Mouse (Mus musculus): Measurements from ENCODE around the gene Gimap3. TPM values are rescaled to one million over a fixed set of nuclear protein-coding genes. Genes with fewer than 3 reads are reported as not detected.

Gimap3 gene
- polyA plus RNA-seq (2015; fragmentation: Nextera tagmentation; extraction: Ambion mirVana): 0.10 TPM in 1 of 2 replicates, not detected in the other

GRCm38 (mm10) chr6:48770696-48771095, at the start of gene Gimap3:
Gene Gimap3 (minus strand): TSS chr6:48770851.

GRCm38 (mm10) chr6:48745959-48746889, 24.4 kb downstream of the Gimap3 start, which contains the start of gene Gimap5:
Gene Gimap5 (plus strand): TSS chr6:48746197.

GRCm38 (mm10) chr6:48738961-48739779, 31.5 kb downstream of the Gimap3 start, which contains the start of gene Gimap1:
Gene Gimap1 (plus strand): TSS chr6:48739054.

DNA sequence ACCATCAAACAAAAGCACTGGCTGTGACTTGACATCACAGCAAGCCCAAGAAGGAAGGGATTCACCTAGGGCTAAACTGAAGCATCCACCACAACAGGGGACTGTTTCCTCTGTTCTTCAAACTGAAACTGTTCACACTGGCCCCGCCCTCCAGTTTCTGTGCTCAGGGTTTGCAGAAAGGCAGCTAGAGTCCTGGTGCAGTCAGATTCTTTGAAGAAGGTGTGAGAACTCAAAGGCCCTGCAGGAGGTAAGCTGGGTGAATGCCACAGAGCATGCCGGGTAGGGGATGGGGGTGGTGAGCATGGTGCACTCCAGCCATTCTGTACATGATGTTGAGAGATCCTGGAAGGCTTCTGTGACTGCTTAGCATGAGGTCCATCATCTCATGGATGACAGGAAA, 52.2 kb downstream of the Gimap3 start, which contains the start of the genes Gm28053 and Gimap7:
Gene Gm28053, plus strand, starts transcription at position 153 of the 400 bp plus-strand sequence.
Gene Gimap7, plus strand, starts transcription at position 167 of the 400 bp plus-strand sequence.

Other genes starting within 250 kb of the Gimap3 start
- 42.7 and 44.7 TPM in 2 replicates for gene Atp6v0e2, start 233.2 kb downstream of the Gimap3 start, polyA plus RNA-seq (2015; fragmentation: Nextera tagmentation; extraction: Ambion mirVana)
- 4.8 and 5.3 TPM in 2 replicates for gene Lrrc61, start 216.1 kb downstream of the Gimap3 start, polyA plus RNA-seq (2015; fragmentation: Nextera tagmentation; extraction: Ambion mirVana)
- gene Rarres2, start 198.1 kb downstream of the Gimap3 start, polyA plus RNA-seq (2015; fragmentation: Nextera tagmentation; extraction: Ambion mirVana): 956 and 1,075 TPM in 2 replicates
- gene Gm45021, start 181.2 kb downstream of the Gimap3 start, polyA plus RNA-seq (2015; fragmentation: Nextera tagmentation; extraction: Ambion mirVana): not detected in 2 replicates
- gene Repin1, start 177.0 kb downstream of the Gimap3 start, polyA plus RNA-seq (2015; fragmentation: Nextera tagmentation; extraction: Ambion mirVana): 36.6 and 40.8 TPM in 2 replicates
- 1.4 TPM in 1 of 2 replicates, not detected in the other for gene Gm44965, start 176.9 kb downstream of the Gimap3 start, polyA plus RNA-seq (2015; fragmentation: Nextera tagmentation; extraction: Ambion mirVana)
- 4.7 and 5.6 TPM in 2 replicates for gene Zfp775, start 168.8 kb downstream of the Gimap3 start, polyA plus RNA-seq (2015; fragmentation: Nextera tagmentation; extraction: Ambion mirVana)
- 1.7 and 2.3 TPM in 2 replicates for gene AI854703, start 144.1 kb downstream of the Gimap3 start, polyA plus RNA-seq (2015; fragmentation: Nextera tagmentation; extraction: Ambion mirVana)
- 0.48 and 0.73 TPM in 2 replicates for gene Gimap8, start 123.6 kb downstream of the Gimap3 start, polyA plus RNA-seq (2015; fragmentation: Nextera tagmentation; extraction: Ambion mirVana)
- 3.7 and 3.9 TPM in 2 replicates for gene Gimap9, start 94.7 kb downstream of the Gimap3 start, polyA plus RNA-seq (2015; fragmentation: Nextera tagmentation; extraction: Ambion mirVana)
- gene Gimap4, start 86.3 kb downstream of the Gimap3 start, polyA plus RNA-seq (2015; fragmentation: Nextera tagmentation; extraction: Ambion mirVana): 5.5 and 5.9 TPM in 2 replicates
- 10.7 and 11.1 TPM in 2 replicates for gene Gimap6, start 62.6 kb downstream of the Gimap3 start, polyA plus RNA-seq (2015; fragmentation: Nextera tagmentation; extraction: Ambion mirVana)
- 0.47 and 0.62 TPM in 2 replicates for gene Gm28053, start 52.2 kb downstream of the Gimap3 start, polyA plus RNA-seq (2015; fragmentation: Nextera tagmentation; extraction: Ambion mirVana)
- gene Gimap7, start 52.2 kb downstream of the Gimap3 start, polyA plus RNA-seq (2015; fragmentation: Nextera tagmentation; extraction: Ambion mirVana): not detected in 2 replicates
- gene Gimap1, start 31.8 kb downstream of the Gimap3 start, polyA plus RNA-seq (2015; fragmentation: Nextera tagmentation; extraction: Ambion mirVana): 4.1 and 5.8 TPM in 2 replicates
- gene Gimap5, start 24.7 kb downstream of the Gimap3 start, polyA plus RNA-seq (2015; fragmentation: Nextera tagmentation; extraction: Ambion mirVana): 3.7 and 5.1 TPM in 2 replicates
- gene Tmem176a, start 70.1 kb upstream of the Gimap3 start, polyA plus RNA-seq (2015; fragmentation: Nextera tagmentation; extraction: Ambion mirVana): 108 and 134 TPM in 2 replicates
- gene Tmem176b, start 70.6 kb upstream of the Gimap3 start, polyA plus RNA-seq (2015; fragmentation: Nextera tagmentation; extraction: Ambion mirVana): 257 and 312 TPM in 2 replicates
- gene Aoc1, start 102.0 kb upstream of the Gimap3 start, polyA plus RNA-seq (2015; fragmentation: Nextera tagmentation; extraction: Ambion mirVana): 0.33 and 0.47 TPM in 2 replicates
- gene 1600015I10Rik, start 159.0 kb upstream of the Gimap3 start, polyA plus RNA-seq (2015; fragmentation: Nextera tagmentation; extraction: Ambion mirVana): not detected in 2 replicates
- gene Doxl2, start 204.1 kb upstream of the Gimap3 start, polyA plus RNA-seq (2015; fragmentation: Nextera tagmentation; extraction: Ambion mirVana): not detected in 2 replicates
- not detected in 2 replicates for gene Svs1, start 216.0 kb upstream of the Gimap3 start, polyA plus RNA-seq (2015; fragmentation: Nextera tagmentation; extraction: Ambion mirVana)

All from urinary bladder, postnatal 0 days (tissue).